Mouse (Mus musculus) thymus, adult 2 months (tissue): ENCODE data around the gene Slc10a7.

Source experiments
- CTCF ChIP-seq: fragments of 200-500 bp; IDR thresholded peaks from 2 replicates; pipeline ENCODE4 v1.5.1; 2012; ENCODE audit warnings: mild to moderate bottlenecking, control low read depth, low read length, moderate library complexity, borderline replicate concordance; ENCODE audit not compliant: control insufficient read depth, poor library complexity, insufficient read depth; ENCODE audit errors: extremely low read depth
- POLR2A ChIP-seq: fragments of 200-500 bp; IDR thresholded peaks from 2 replicates; pipeline ENCODE4 v1.6.1; 2012; ENCODE audit warnings: mild to moderate bottlenecking, low read length, control low read depth, moderate library complexity; ENCODE audit not compliant: control insufficient read depth, poor library complexity, insufficient read depth; ENCODE audit errors: extremely low read depth

DNA sequence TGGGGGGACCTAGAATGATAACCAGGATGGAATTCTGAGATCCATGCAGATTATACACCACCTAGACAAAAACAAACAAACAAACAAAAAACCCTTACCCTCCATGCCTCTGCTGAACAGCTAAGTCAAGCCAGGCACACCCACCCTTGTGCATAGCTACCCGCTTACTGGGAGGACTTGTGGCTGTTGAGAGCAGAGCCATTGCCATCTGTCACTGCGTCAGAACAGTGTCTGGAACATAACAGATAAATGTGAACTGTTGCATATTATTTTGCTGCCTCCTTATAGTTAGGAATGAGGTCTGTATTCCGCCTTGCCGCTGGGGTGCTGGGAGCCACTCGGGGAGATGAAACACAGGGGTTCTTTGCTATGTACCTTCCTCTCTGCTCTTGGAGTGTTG lies 212.4 kb downstream of the Slc10a7 start:
- TF ChIP-seq CTCF (no peak), POLR2A (no peak)
